Mouse (Mus musculus) C2C12 (cell line): Measurements from ENCODE around the gene Gm10181.

Source experiments
- CEBPB ChIP-seq: IDR thresholded peaks from one replicate; pipeline ENCODE4 v1.6.1; 2011; ENCODE audit warnings: low read depth, mild to moderate bottlenecking, control low read depth, moderate library complexity
- CTCF ChIP-seq: IDR thresholded peaks from one replicate; pipeline ENCODE4 v1.5.1; 2011; ENCODE audit not compliant: control insufficient read depth, insufficient read depth, insufficient read length
- MAX ChIP-seq: IDR thresholded peaks from one replicate; pipeline ENCODE4 v1.6.1; 2011; ENCODE audit warnings: mild to moderate bottlenecking, control low read depth
- MYOD1 ChIP-seq: IDR thresholded peaks from one replicate; pipeline ENCODE4 v1.6.1; 2011; ENCODE audit warnings: low read depth; ENCODE audit not compliant: control insufficient read depth, insufficient read length
- MYOG ChIP-seq: IDR thresholded peaks from one replicate; pipeline ENCODE4 v1.6.1; 2011; ENCODE audit not compliant: control insufficient read depth, insufficient read length; ENCODE audit errors: extremely low read depth
- USF1 ChIP-seq: IDR thresholded peaks from one replicate; pipeline ENCODE4 v1.6.1; 2011; ENCODE audit warnings: low read depth, mild to moderate bottlenecking, control low read depth, moderate library complexity

GRCm38 (mm10) chr9:25055650-25056376, 33.4 kb upstream of the Gm10181 start:
- TF ChIP-seq CTCF (no peak), MYOD1 (no peak), MAX (no peak), USF1 (no peak), MYOG (no peak), CEBPB (no peak)
